Mouse (Mus musculus) stomach, embryonic 16.5 days (tissue): ENCODE results near the gene Glis3. TPM values are rescaled to one million over a fixed set of nuclear protein-coding genes. Genes with fewer than 3 reads are reported as not detected.

Experiments
- ATAC-seq: fragments of 200-750 bp; cut with Nextera tagmentation; 2 replicates; pipeline ENCODE4 v1.8.0; 2017; ENCODE audit warnings: moderate number of reproducible peaks, moderate TSS enrichment; ENCODE audit not compliant: insufficient read depth, low FRiP score
- H3K27ac ChIP-seq: fragments of 300-500 bp; sonication (generic); 2 replicates; pipeline ENCODE4 v1.5.1; 2014; ENCODE audit warnings: low read length
- H3K27me3 ChIP-seq: fragments of 300-500 bp; sonication (generic); 2 replicates; pipeline ENCODE4 v1.6.1; 2014; ENCODE audit warnings: low read length, control low read depth, mixed read lengths; ENCODE audit not compliant: control insufficient read depth, insufficient read depth
- H3K36me3 ChIP-seq: fragments of 300-500 bp; sonication (generic); 2 replicates; pipeline ENCODE4 v1.6.1; 2014; ENCODE audit warnings: low read length; ENCODE audit not compliant: control insufficient read depth, insufficient read depth
- H3K4me1 ChIP-seq: fragments of 300-500 bp; sonication (generic); 2 replicates; pipeline ENCODE4 v1.6.1; 2014; ENCODE audit warnings: low read length, control low read depth, mixed read lengths; ENCODE audit not compliant: control insufficient read depth, insufficient read depth
- H3K4me2 ChIP-seq: fragments of 300-500 bp; sonication (generic); 2 replicates; pipeline ENCODE4 v1.6.1; 2014; ENCODE audit warnings: low read depth, low read length, mixed read lengths
- H3K4me3 ChIP-seq: fragments of 300-500 bp; sonication (generic); replicated peaks from 2 replicates; pipeline ENCODE4 v1.5.1; 2014; ENCODE audit warnings: mild to moderate bottlenecking, low read length
- H3K9ac ChIP-seq: fragments of 300-500 bp; sonication (generic); 2 replicates; pipeline ENCODE4 v1.6.1; 2014; ENCODE audit warnings: low read length
- H3K9me3 ChIP-seq: fragments of 300-500 bp; sonication (generic); replicated peaks from 2 replicates; pipeline ENCODE4 v1.6.1; 2016; ENCODE audit warnings: low read length, control low read depth; ENCODE audit not compliant: control insufficient read depth
- WGBS: fragments of 180-500 bp; shearing (Covaris S2); extraction: QIAGEN DNeasy Blood & Tissue Kit; methylation state at CpG from one replicate; pipeline ENCODE4 v1.1.7; 2014; 5-methylcytosine and 5-hydroxymethylcytosine counted together
- polyA plus RNA-seq: library from polyadenylated mRNA; unstranded; fragments of >200 nt; fragmentation: Nextera tagmentation; extraction: Ambion mirVana; gene quantifications from 2 replicates; pipeline ENCODE4 v1.2.1, GENCODE M21; 2015

Glis3 gene
- polyA plus RNA-seq, 1 experiment from 2014 or later: 2.4 TPM

DNA sequence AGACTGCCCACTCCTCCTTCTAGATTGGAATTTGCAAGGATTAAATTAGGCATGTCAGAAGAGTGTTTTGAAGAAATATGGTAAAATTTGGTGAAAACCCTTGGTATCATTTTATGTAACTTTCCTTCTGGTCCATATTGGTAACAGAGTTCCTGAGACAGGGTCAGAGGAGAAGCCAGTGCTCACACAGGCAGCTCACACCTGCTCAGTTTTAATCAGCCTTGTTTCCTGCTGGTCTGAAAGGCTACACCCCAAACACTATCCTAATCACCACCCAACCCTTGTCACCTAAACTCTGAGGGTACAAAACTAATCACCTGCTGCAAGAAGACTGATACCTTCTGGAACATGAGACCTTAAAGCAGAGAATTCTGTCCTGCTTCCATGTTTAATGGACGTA, 168.0 kb downstream of the Glis3 start:
- Histone ChIP-seq H3K27me3 (no peaks in the 10 kb centered on the region), H3K9ac (no peak overlapping the region), H3K4me2 (no peak overlapping the region), H3K4me1 (no peaks in the 10 kb centered on the region), H3K4me3 (no peak overlapping the region), H3K9me3 (no peaks in the 10 kb centered on the region), H3K36me3 (no peaks in the 10 kb centered on the region), H3K27ac (no peak overlapping the region)
- 90% methylated on average over 1 of the region's 1 CpGs for WGBS
- ATAC-seq: no peak

DNA sequence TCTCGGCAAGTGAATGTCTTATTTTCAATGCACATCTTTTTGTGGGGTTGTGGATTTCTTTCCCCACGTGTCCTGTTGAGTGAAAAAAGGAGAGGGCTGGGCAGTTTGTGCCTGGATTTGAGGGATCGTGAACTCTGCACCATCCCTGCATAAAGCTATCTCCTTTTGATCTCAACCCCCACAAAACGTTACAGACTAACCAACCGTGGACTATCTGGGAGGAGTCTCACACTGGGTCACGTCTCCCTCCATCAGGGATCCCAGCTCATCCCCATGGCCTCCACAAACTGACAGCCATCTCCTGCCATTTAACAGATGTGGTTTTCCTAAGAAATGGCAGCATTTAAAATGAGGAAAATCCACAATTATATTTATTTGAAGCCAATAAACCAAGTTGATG, 174.5 kb downstream of the Glis3 start:
- Histone ChIP-seq H3K27ac (no peak overlapping the region), H3K27me3 (no peaks in the 10 kb centered on the region), H3K4me2 (no peak overlapping the region), H3K4me1 (no peaks in the 10 kb centered on the region), H3K36me3 (no peaks in the 10 kb centered on the region), H3K4me3 (no peak overlapping the region), H3K9ac (no peak overlapping the region), H3K9me3 (no peaks in the 10 kb centered on the region)
- ATAC-seq: no peak
- 71% methylated on average over 6 of the region's 6 CpGs for WGBS

DNA sequence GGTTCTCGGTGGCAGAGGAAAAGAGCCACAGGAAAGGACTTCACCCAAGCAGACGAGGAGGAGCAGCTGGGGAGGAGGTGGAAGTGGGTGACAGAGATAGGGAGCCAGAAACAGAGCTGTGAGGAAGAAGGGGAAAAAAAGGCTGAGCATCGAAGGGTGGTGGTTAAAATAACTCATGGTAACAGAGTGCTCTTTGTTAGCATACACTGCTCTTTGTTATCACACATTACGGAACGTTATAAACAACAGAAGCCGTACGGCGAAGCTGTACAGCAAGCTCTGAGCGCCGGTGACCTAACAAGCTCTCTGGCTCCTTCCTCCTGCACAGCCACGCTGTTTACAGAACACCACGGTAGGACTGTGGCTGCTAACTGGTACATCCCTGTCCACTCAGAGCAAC, 176.9 kb downstream of the Glis3 start:
- Histone ChIP-seq H3K27ac (no peak overlapping the region), H3K4me1 (no peaks in the 10 kb centered on the region), H3K4me3 (no peak overlapping the region), H3K27me3 (no peaks in the 10 kb centered on the region), H3K4me2 (no peak overlapping the region), H3K9ac (no peak overlapping the region), H3K9me3 (no peaks in the 10 kb centered on the region), H3K36me3 (no peaks in the 10 kb centered on the region)
- ATAC-seq: no peak
- 37% methylated on average over 12 of the region's 12 CpGs for WGBS

DNA sequence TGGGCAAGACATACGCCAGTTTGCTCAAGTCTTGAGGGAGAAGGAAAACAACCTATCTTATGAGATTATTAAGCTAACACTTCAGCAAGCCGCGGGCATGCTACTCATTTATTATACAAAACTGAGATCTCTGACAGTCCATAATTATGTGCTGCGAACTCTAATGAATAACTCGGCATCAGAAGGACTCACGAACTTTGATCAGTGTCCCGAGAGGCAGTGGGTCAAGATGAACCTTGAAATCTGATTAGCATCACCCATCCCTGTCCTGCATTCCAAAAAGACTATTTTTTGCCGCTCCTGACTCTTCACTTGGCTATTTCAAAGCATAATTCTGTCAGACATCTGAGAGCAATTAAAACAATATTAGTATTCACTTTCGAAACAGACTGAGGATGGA, 178.9 kb downstream of the Glis3 start:
- no peak overlapping the region for H3K4me2 ChIP-seq
- no peak overlapping the region for H3K27ac ChIP-seq
- no peaks in the 10 kb centered on the region for H3K4me1 ChIP-seq
- WGBS: 85% methylated on average over 9 of the region's 9 CpGs
- H3K9me3 ChIP-seq: no peaks in the 10 kb centered on the region
- H3K4me3 ChIP-seq: no peak overlapping the region
- no peak overlapping the region for H3K9ac ChIP-seq
- ATAC-seq: no peak
- H3K27me3 ChIP-seq: no peaks in the 10 kb centered on the region
- H3K36me3 ChIP-seq: no peaks in the 10 kb centered on the region

DNA sequence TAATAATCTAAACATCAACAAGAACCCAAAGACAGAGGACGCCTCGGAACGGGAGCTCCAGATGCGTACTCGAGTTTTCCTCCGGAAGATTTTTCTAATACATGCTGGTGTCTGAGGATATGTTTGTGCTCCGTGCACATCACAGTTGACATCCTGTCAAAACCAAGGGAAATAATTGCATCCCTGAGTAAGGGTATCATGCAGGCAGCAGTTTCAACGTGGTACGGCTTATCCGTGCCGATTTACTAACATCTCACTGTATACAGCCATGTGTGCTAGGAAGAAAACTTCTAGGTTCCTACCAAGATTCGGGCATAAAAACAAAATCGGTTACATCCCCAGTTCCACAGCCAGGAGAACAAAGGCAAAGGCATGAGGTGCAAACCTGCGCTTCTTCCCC, 179.4 kb downstream of the Glis3 start:
- ATAC-seq: no peak
- H3K4me3 ChIP-seq: no peak overlapping the region
- no peaks in the 10 kb centered on the region for H3K9me3 ChIP-seq
- no peaks in the 10 kb centered on the region for H3K27me3 ChIP-seq
- H3K27ac ChIP-seq: no peak overlapping the region
- no peaks in the 10 kb centered on the region for H3K36me3 ChIP-seq
- no peak overlapping the region for H3K9ac ChIP-seq
- H3K4me2 ChIP-seq: no peak overlapping the region
- 86% methylated on average over 14 of the region's 14 CpGs for WGBS
- H3K4me1 ChIP-seq: no peaks in the 10 kb centered on the region

DNA sequence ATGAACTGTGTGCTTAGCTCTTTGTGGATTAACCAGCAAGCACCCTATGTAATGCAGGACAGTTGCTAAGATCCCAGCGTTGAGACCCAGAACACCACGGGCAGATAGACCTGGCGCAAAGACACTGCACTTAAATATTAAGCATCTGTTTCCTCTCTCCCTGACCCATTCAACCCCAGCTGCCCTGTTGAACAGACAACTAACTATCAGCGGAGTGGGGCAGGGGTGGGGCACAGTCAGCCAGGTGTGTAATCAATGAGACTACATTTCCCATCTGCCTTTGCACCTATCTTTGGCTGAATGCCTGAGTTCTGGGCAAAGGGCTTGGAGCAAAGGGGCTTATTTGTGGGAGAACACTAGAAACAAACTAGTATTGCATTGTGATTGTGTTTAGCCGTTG, 180.1 kb downstream of the Glis3 start:
- no peaks in the 10 kb centered on the region for H3K9me3 ChIP-seq

DNA sequence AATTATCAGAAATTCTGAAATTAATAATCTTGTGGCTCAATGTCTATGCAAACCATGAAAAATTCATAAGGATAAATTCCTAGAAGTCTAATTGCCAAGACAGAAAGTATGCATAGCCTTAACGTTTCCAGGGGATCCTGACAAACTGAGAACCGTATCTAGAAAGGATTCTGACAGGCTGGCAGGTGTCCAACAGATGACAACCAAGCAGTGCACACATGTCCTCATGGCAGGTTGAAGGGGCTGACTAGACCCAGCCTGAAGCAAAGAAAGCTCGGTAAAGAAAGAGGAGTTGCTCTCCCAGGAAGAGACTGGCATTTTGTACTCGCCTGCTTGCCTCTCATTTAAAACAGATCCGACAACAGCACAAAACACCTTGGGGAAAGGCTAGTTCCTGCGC, 184.0 kb downstream of the Glis3 start:
- Histone ChIP-seq H3K27ac (no peak overlapping the region), H3K4me2 (no peak overlapping the region), H3K9ac (no peak overlapping the region), H3K4me3 (no peak overlapping the region), H3K27me3 (no peaks in the 10 kb centered on the region), H3K4me1 (no peaks in the 10 kb centered on the region), H3K36me3 (no peaks in the 10 kb centered on the region), H3K9me3 (no peaks in the 10 kb centered on the region)
- ATAC-seq: no peak
- 72% methylated on average over 6 of the region's 6 CpGs for WGBS

More for the DNA sequence above, 180.1 kb downstream of the Glis3 start:
- no peaks in the 10 kb centered on the region for H3K27me3 ChIP-seq
- no peak overlapping the region for H3K9ac ChIP-seq
- no peak overlapping the region for H3K27ac ChIP-seq
- no peak overlapping the region for H3K4me2 ChIP-seq
- H3K4me1 ChIP-seq: no peaks in the 10 kb centered on the region
- 85% methylated on average over 5 of the region's 5 CpGs for WGBS
- ATAC-seq: no peak
- H3K36me3 ChIP-seq: no peaks in the 10 kb centered on the region
- H3K4me3 ChIP-seq: no peak overlapping the region

DNA sequence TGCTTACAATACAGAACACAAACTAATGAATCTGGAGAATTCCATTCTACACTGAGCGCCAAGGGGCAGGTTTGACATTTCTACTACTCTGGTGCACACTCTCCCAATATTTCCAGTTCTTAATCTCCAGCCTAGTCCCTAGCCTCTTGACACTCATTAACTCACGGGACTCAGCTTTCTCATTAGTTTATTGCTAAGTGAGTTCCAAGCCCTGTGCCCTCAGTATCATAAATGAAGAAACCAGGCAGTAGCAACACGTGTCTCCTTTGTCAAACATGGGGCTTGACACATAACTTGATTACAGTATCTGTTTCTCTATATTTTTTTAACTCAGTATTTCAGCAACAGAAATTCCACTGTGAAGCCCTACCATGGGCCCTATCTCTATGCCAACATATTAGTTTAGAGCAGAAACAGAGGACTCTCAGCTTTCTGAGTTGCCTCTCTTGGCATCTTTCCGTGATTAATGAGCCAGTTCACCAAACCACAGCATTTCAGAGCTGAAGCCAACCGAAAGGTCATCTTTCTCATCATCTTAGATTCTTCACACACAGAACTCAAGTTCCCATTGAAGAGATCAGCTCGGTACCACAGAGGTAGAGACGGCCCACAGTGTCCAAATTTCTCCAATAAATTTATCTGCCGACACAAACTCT, 186.1 kb downstream of the Glis3 start:
- H3K4me2 ChIP-seq: no peak overlapping the region
- no peak overlapping the region for H3K9ac ChIP-seq
- no peak overlapping the region for H3K4me3 ChIP-seq
- WGBS: 85% methylated on average over 8 of the region's 8 CpGs
- H3K27ac ChIP-seq: no peak overlapping the region
- H3K27me3 ChIP-seq: no peaks in the 10 kb centered on the region
- ATAC-seq: no peak
- no peaks in the 10 kb centered on the region for H3K36me3 ChIP-seq
- no peaks in the 10 kb centered on the region for H3K4me1 ChIP-seq
- H3K9me3 ChIP-seq: no peaks in the 10 kb centered on the region

DNA sequence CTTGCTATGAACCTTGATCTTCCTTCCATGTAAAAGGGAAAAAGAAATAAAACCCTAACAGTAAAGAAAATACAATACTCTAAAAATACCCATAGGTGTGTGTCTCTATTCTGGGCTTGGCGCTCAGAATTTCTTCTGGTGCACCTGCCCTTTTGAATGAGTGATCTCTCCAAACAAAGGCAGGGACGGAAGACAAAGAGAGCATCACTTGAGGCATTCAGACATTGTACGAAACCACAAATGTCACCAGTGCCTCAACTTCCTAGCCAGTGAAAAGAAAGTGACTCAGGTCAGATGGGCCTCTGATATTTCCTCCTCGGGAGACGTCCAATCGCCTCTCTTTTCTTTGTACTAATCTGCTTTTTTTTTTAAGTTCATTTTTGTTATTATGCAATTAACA, 201.8 kb downstream of the Glis3 start:
- Histone ChIP-seq H3K4me3 (no peak overlapping the region), H3K27me3 (no peaks in the 10 kb centered on the region), H3K36me3 (no peaks in the 10 kb centered on the region), H3K27ac (no peak overlapping the region), H3K4me1 (no peaks in the 10 kb centered on the region), H3K9ac (no peak overlapping the region), H3K9me3 (no peaks in the 10 kb centered on the region), H3K4me2 (no peak overlapping the region)
- no peak for ATAC-seq
- WGBS: 71% methylated on average over 6 of the region's 6 CpGs
